Mouse (Mus musculus): Measurements from ENCODE around the gene Cherp. TPM values are rescaled to one million over a fixed set of nuclear protein-coding genes. Genes with fewer than 3 reads are reported as not detected.

Gene Cherp
- polyA plus RNA-seq, 1 experiment: 106 TPM

DNA sequence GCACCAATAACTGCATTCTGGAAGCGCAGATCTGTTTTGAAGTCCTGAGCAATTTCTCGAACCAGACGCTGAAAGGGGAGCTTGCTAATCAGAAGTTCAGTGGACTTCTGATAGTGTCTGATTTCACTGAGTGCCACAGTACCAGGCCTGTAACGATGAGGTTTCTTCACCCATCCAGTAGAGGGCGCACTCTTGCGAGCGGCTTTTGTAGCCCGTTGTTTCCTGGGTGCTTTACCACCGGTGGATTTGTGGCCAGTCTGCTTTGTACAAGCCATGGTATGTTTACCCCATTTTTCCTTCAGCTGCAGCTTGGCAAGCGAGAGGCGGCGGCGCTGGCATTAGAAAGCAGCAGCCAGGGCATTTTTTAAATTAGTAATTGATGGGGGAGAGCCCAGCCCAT lies 45.4 kb downstream of the Cherp start:
- Histone ChIP-seq H3K4me1 (ENCODE audit: control insufficient read depth, insufficient read depth, low read length) (no peaks in the 10 kb centered on the region), H3K27ac (ENCODE audit: insufficient read depth, low read length) (no peak overlapping the region), H3K27me3 (ENCODE audit: control insufficient read depth, insufficient read depth, low read length, poor library complexity, severe bottlenecking) (no peaks in the 10 kb centered on the region), H3K9ac (ENCODE audit: low read depth, poor library complexity, severe bottlenecking) (no peak overlapping the region), H3K36me3 (ENCODE audit: control insufficient read depth, insufficient read depth, low read length, poor library complexity, severe bottlenecking) (no peaks in the 10 kb centered on the region), H3K9me3 (replicated peaks; ENCODE audit: control insufficient read depth, insufficient read depth, low read length, poor library complexity, severe bottlenecking) (no peaks in the 10 kb centered on the region), H3K4me3 (ENCODE audit: low read depth, low read length) (peak overlapping the region; percentile 15; the same call in 1 of the 2 replicates)
- no peak for TF ChIP-seq POLR2A (IDR thresholded peaks at IDR 0.05; ENCODE audit: insufficient read depth, low read length)
- peak; percentile 73 for TF ChIP-seq CTCF (IDR thresholded peaks at IDR 0.05; ENCODE audit: low read depth, low read length)

DNA sequence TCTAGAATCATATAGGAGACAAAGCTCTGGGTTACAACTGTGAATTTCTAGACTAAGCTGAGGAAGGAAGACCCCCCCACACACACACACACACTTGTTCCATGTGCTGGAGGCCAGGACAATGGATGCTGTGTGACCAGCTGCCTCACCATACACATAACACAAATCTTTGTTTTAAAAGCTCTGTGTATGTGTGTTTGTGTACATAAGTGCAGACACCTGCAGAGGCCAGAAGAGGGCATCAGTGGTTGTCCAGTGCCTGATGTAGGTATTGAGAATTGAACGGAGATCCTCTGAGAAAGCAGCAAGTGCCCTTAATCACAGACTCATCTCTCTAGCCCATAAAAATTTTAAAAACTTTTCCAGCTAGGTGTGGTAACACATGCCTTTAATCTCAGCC lies 52.1 kb downstream of the Cherp start:
- Histone ChIP-seq H3K27me3 (ENCODE audit: control insufficient read depth, insufficient read depth, low read length, poor library complexity, severe bottlenecking) (no peaks in the 10 kb centered on the region), H3K9me3 (replicated peaks; ENCODE audit: control insufficient read depth, insufficient read depth, low read length, poor library complexity, severe bottlenecking) (no peaks in the 10 kb centered on the region), H3K4me3 (ENCODE audit: low read depth, low read length) (no peak overlapping the region), H3K9ac (ENCODE audit: low read depth, poor library complexity, severe bottlenecking) (no peak overlapping the region), H3K4me1 (ENCODE audit: control insufficient read depth, insufficient read depth, low read length) (peaks cover 2% of the 10 kb centered on the region), H3K27ac (ENCODE audit: insufficient read depth, low read length) (no peak overlapping the region), H3K36me3 (ENCODE audit: control insufficient read depth, insufficient read depth, low read length, poor library complexity, severe bottlenecking) (no peaks in the 10 kb centered on the region)
- TF ChIP-seq POLR2A (IDR thresholded peaks at IDR 0.05; ENCODE audit: insufficient read depth, low read length): no peak
- TF ChIP-seq EP300 (IDR thresholded peaks at IDR 0.05; ENCODE audit: insufficient read depth, low read depth, low read length): no peak
- peak; percentile 20 for TF ChIP-seq CTCF (IDR thresholded peaks at IDR 0.05; ENCODE audit: low read depth, low read length)

DNA sequence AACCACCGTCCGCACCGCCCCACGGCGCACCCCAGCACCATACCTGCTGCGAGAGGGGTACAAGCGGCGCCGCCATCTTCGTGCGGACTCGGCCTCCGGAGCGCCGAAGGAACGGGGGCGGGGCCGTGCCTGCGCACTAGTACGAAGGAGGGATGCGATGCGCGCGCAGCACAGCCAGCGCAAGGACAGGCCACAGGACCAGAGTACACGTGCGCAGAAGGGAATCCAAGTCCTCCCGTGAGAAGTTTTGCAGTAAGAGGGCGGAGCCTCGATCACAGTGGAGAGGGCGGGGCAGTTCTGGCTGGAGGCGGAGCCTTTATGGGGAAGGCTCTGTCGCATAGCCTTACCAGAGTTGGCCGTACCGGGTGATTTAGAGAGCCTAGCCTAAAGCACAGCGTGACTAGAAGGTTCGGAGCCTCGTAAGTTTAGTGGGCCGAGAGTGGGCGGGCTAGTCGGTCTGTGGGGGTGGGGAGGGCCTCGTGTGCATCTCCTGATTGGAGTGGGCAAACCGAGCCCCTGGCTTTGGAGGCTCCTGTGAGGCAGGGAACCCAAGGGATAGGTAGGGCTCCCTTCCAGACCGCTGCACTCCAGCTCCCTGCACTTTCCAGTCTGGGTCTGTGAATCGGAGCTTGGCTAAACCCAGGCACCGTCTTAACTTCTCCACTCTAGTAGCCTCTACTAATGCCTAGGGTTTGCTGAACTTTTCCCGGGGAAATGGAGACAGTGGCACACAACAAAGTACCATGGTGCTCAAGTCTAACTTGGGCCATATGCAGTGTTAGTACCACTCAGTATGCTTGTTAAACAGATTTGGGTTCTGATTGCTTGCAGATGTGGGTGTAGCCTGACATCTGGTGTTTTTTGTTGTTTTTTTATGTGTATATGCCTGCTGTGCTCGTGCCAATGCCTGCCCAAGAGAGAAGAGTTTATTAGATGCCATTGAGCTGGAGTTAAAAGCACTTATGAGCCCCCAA lies 53.4 kb downstream of the Cherp start, which contains the start of gene Eps15l1:
TSS of gene Eps15l1 (minus strand) at position 99 of the 974 bp plus-strand sequence.
- no peaks in the 10 kb centered on the region for H3K36me3 ChIP-seq (ENCODE audit: control insufficient read depth, insufficient read depth, low read length, poor library complexity, severe bottlenecking)
- H3K4me1 ChIP-seq (ENCODE audit: control insufficient read depth, insufficient read depth, low read length): peaks cover 4% of the 10 kb centered on the region
- peak within 1 kb of the TSS; percentile 19 for H3K27ac ChIP-seq (ENCODE audit: insufficient read depth, low read length)
- no peaks in the 10 kb centered on the region for H3K27me3 ChIP-seq (ENCODE audit: control insufficient read depth, insufficient read depth, low read length, poor library complexity, severe bottlenecking)
- no peaks in the 10 kb centered on the region for H3K9me3 ChIP-seq (replicated peaks; ENCODE audit: control insufficient read depth, insufficient read depth, low read length, poor library complexity, severe bottlenecking)
- peak within 1 kb of the TSS; percentile 84 for H3K4me3 ChIP-seq (ENCODE audit: low read depth, low read length)
- H3K9ac ChIP-seq (ENCODE audit: low read depth, poor library complexity, severe bottlenecking): peak within 1 kb of the TSS; percentile 88
- TF ChIP-seq POLR2A (IDR thresholded peaks at IDR 0.05; ENCODE audit: insufficient read depth, low read length) (peak; percentile 74), EP300 (IDR thresholded peaks at IDR 0.05; ENCODE audit: insufficient read depth, low read depth, low read length) (peak; percentile 59; the same call in 1 of the 2 replicates), CTCF (IDR thresholded peaks at IDR 0.05; ENCODE audit: low read depth, low read length) (no peak)

DNA sequence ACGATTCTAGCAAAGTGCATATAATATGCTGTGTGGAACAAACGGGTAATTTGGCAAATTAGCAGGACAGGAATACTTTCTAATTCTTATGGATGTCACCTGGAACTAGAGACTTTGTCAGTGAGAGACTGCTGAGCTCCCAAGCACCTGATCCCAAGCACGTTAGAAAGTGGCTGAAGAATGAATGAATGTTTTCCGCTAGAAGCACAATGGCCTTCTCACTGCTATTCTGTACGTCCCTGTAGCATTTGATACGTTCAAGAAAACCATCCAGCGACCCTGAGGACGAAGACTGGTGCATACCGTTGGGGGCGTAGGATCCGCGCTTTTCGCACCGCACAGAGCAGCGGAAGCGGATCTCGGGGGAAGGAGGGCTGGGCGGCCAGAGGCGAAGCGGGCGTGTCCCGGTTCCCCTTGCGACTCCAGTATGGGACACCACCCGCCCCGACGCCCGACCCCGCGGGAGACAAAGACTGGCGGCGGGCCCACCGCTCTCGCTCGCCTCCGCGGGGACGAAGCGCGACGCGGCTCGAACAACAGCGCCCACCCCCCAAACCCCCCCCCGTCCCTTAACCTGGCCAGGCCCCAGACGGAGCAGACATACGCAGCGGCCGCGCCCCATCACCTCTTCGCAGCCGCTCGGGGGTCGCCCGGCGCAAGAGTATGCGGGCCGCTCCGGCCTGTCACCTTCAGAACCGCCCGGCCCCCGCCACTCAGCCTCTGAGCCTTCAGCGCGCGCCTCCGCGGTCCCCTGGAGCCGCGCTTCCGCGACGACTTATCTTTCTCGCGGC lies 54.3 kb downstream of the Cherp start:
- Histone ChIP-seq H3K4me3 (ENCODE audit: low read depth, low read length) (peak overlapping the region; percentile 69), H3K9ac (ENCODE audit: low read depth, poor library complexity, severe bottlenecking) (peak overlapping the region; percentile 88), H3K4me1 (ENCODE audit: control insufficient read depth, insufficient read depth, low read length) (peaks cover 7% of the 10 kb centered on the region), H3K9me3 (replicated peaks; ENCODE audit: control insufficient read depth, insufficient read depth, low read length, poor library complexity, severe bottlenecking) (no peaks in the 10 kb centered on the region), H3K27ac (ENCODE audit: insufficient read depth, low read length) (no peak overlapping the region), H3K27me3 (ENCODE audit: control insufficient read depth, insufficient read depth, low read length, poor library complexity, severe bottlenecking) (no peaks in the 10 kb centered on the region), H3K36me3 (ENCODE audit: control insufficient read depth, insufficient read depth, low read length, poor library complexity, severe bottlenecking) (no peaks in the 10 kb centered on the region)
- no peak for TF ChIP-seq EP300 (IDR thresholded peaks at IDR 0.05; ENCODE audit: insufficient read depth, low read depth, low read length)
- no peak for TF ChIP-seq CTCF (IDR thresholded peaks at IDR 0.05; ENCODE audit: low read depth, low read length)
- TF ChIP-seq POLR2A (IDR thresholded peaks at IDR 0.05; ENCODE audit: insufficient read depth, low read length): no peak

DNA sequence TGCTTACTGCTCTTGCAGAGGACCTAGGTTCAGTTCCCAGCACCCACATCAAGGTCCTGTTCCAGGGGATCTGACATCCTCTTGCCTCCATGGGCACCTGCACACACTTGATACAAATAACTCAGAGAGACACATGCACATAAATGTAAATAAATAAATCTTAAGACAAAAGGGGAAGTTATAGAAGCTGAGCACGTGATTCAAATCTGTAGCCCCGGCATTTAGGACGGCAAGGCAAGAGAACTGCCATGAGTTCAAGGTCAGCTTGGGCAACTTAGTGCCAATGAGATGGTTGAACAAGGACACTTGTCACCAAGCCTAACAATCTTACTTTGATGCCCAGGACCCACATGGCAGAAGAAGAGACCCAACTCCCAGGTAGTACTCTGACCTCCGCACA lies 57.0 kb downstream of the Cherp start:
- no peaks in the 10 kb centered on the region for H3K27me3 ChIP-seq (ENCODE audit: control insufficient read depth, insufficient read depth, low read length, poor library complexity, severe bottlenecking)
- no peak overlapping the region for H3K27ac ChIP-seq (ENCODE audit: insufficient read depth, low read length)
- no peak overlapping the region for H3K4me3 ChIP-seq (ENCODE audit: low read depth, low read length)
- no peaks in the 10 kb centered on the region for H3K9me3 ChIP-seq (replicated peaks; ENCODE audit: control insufficient read depth, insufficient read depth, low read length, poor library complexity, severe bottlenecking)
- no peaks in the 10 kb centered on the region for H3K36me3 ChIP-seq (ENCODE audit: control insufficient read depth, insufficient read depth, low read length, poor library complexity, severe bottlenecking)
- no peak for TF ChIP-seq EP300 (IDR thresholded peaks at IDR 0.05; ENCODE audit: insufficient read depth, low read depth, low read length)
- TF ChIP-seq CTCF (IDR thresholded peaks at IDR 0.05; ENCODE audit: low read depth, low read length): no peak
- no peak for TF ChIP-seq POLR2A (IDR thresholded peaks at IDR 0.05; ENCODE audit: insufficient read depth, low read length)
- peaks cover 7% of the 10 kb centered on the region for H3K4me1 ChIP-seq (ENCODE audit: control insufficient read depth, insufficient read depth, low read length)
- no peak overlapping the region for H3K9ac ChIP-seq (ENCODE audit: low read depth, poor library complexity, severe bottlenecking)
